Mouse (Mus musculus): ENCODE results near the gene 4933434E20Rik.

4933434E20Rik gene

GRCm38 (mm10) chr3:90081365-90082240 is 30.2 kb downstream of the 4933434E20Rik start:
- DNase-seq (ENCODE audit: low read depth): no peak

GRCm38 (mm10) chr3:90083034-90083433 is 31.6 kb downstream of the 4933434E20Rik start:
- DNase-seq (ENCODE audit: low read depth): no peak

GRCm38 (mm10) chr3:90083698-90084324 is 32.4 kb downstream of the 4933434E20Rik start:
- no peak for DNase-seq (ENCODE audit: low read depth)

GRCm38 (mm10) chr3:90084790-90085189 is 33.4 kb downstream of the 4933434E20Rik start:
- DNase-seq (ENCODE audit: low read depth): no peak

GRCm38 (mm10) chr3:90085281-90085680 is 33.8 kb downstream of the 4933434E20Rik start:
- no peak for DNase-seq (ENCODE audit: low read depth)

GRCm38 (mm10) chr3:90086068-90086467 is 34.6 kb downstream of the 4933434E20Rik start:
- no peak for DNase-seq (ENCODE audit: low read depth)

GRCm38 (mm10) chr3:90088617-90089016 is 37.2 kb downstream of the 4933434E20Rik start:
- no peak for DNase-seq (ENCODE audit: low read depth)

- DNase-seq (ENCODE audit: low read depth): no peak
These were observed 39.5 kb downstream of the 4933434E20Rik start for GRCm38 (mm10) chr3:90090892-90091291.

- DNase-seq (ENCODE audit: low read depth): no peak
These were observed 43.0 kb downstream of the 4933434E20Rik start for GRCm38 (mm10) chr3:90094453-90094852.

GRCm38 (mm10) chr3:90097928-90098327 is 46.5 kb downstream of the 4933434E20Rik start:
- no peak for DNase-seq (ENCODE audit: low read depth)

- DNase-seq (ENCODE audit: low read depth): no peak
These were observed 49.6 kb downstream of the 4933434E20Rik start for GRCm38 (mm10) chr3:90101010-90101409.

- DNase-seq (ENCODE audit: low read depth): no peak
These were observed 50.2 kb downstream of the 4933434E20Rik start for GRCm38 (mm10) chr3:90101673-90102072.

- no peak for DNase-seq (ENCODE audit: low read depth)
These were observed 50.8 kb downstream of the 4933434E20Rik start for GRCm38 (mm10) chr3:90102239-90102638.

GRCm38 (mm10) chr3:90103176-90103575 is 51.7 kb downstream of the 4933434E20Rik start:
- no peak for DNase-seq (ENCODE audit: low read depth)

GRCm38 (mm10) chr3:90103938-90104337 is 52.5 kb downstream of the 4933434E20Rik start, which contains the start of gene Nup210l:
Gene Nup210l (plus strand): TSS chr3:90104132.
- DNase-seq (ENCODE audit: low read depth): no peak

GRCm38 (mm10) chr3:90111706-90112105 is 60.3 kb downstream of the 4933434E20Rik start:
- no peak for DNase-seq (ENCODE audit: low read depth)

GRCm38 (mm10) chr3:90114342-90114741 is 62.9 kb downstream of the 4933434E20Rik start:
- DNase-seq (ENCODE audit: low read depth): no peak

GRCm38 (mm10) chr3:90115526-90115925 is 64.1 kb downstream of the 4933434E20Rik start:
- DNase-seq (ENCODE audit: low read depth): no peak
